In genomic region chr13:94057563-94058560, GRCm38 (mm10) we compare ENCODE assay signal across 9 mouse cellular contexts. TPM values are rescaled to one million over a fixed set of nuclear protein-coding genes. Genes with fewer than 3 reads are reported as not detected.
A peak's percentile ranks its signal among the peaks of the same experiment; 100 is the strongest.
DNase-seq lines count a peak whose midpoint lies in the region; ATAC-seq and TF ChIP-seq lines count a peak whose summit lies in the region.
"Had no signal": no experiment of that assay in that cellular context is flagged by ENCODE, and none has a peak within 500 bp of the region (broad histone marks: within the 10 kb centered on the region; RNA-seq: fewer than 3 reads in every experiment).

Gene Lhfpl2 (plus strand): TSS chr13:94057796.

- peak within 1 kb of the TSS; percentile 46 for H3K4me3 ChIP-seq in erythroblast, embryonic 14.5 days (replicated peaks)
- peak within 1 kb of the TSS; percentile 74 for H3K4me3 ChIP-seq in intestine, embryonic 14.5 days (ENCODE audit: low read depth, low read length)
- peak within 1 kb of the TSS; percentile 86 for H3K4me3 ChIP-seq in limb, embryonic 15.5 days
- H3K4me3 ChIP-seq in midbrain, embryonic 14.5 days (replicated peaks; ENCODE audit: low read depth, low read length) = peak within 1 kb of the TSS; percentile 69

- peak within 1 kb of the TSS; percentile 69 for H3K9ac ChIP-seq in intestine, embryonic 14.5 days (ENCODE audit: low read length)
- H3K9ac ChIP-seq in limb, embryonic 15.5 days = peak within 1 kb of the TSS; percentile 69
- peak within 1 kb of the TSS; percentile 72 for H3K9ac ChIP-seq in midbrain, embryonic 14.5 days (replicated peaks; ENCODE audit: low read length)

- H3K27ac ChIP-seq in intestine, embryonic 14.5 days (ENCODE audit: low read depth) = peak within 1 kb of the TSS; percentile 80
- H3K27ac ChIP-seq in limb, embryonic 15.5 days = peak within 1 kb of the TSS; percentile 93
- no peak within 1 kb of the TSS for H3K27ac ChIP-seq in midbrain, embryonic 14.5 days (replicated peaks; ENCODE audit: low read depth, low read length)

- peak; percentile 73 for DNase-seq in brain, embryonic 14.5 days (ENCODE audit: low read depth)
- DNase-seq in gastrocnemius, postnatal 4 days (ENCODE audit: low spot score in 2 of 2) = peak; percentile 77 to 84
- DNase-seq in intestine, embryonic 14.5 days (ENCODE audit: low spot score) = peak; percentile 84
- DNase-seq in midbrain, embryonic 14.5 days = peak; percentile 79
- peak; percentile 72 for DNase-seq in testis, postnatal 10 days (ENCODE audit: low spot score)

- H3K4me2 ChIP-seq in intestine, embryonic 14.5 days (ENCODE audit: low read length) = peak within 1 kb of the TSS; percentile 66
- H3K4me2 ChIP-seq in limb, embryonic 15.5 days = peak within 1 kb of the TSS; percentile 82
- peak within 1 kb of the TSS; percentile 100 for H3K4me2 ChIP-seq in midbrain, embryonic 14.5 days (ENCODE audit: low read length)

- peaks cover 3% of the 10 kb centered on the region for H3K4me1 ChIP-seq in erythroblast, embryonic 14.5 days (ENCODE audit: control insufficient read depth)
- H3K4me1 ChIP-seq in intestine, embryonic 14.5 days (replicated peaks; ENCODE audit: control insufficient read depth, insufficient read depth, low read length) = peaks cover 16% of the 10 kb centered on the region
- peaks cover 28% of the 10 kb centered on the region for H3K4me1 ChIP-seq in limb, embryonic 15.5 days
- H3K4me1 ChIP-seq in midbrain, embryonic 14.5 days (ENCODE audit: control insufficient read depth, insufficient read depth, low read length) = peaks cover 8% of the 10 kb centered on the region

- TF ChIP-seq CTCF in brain, embryonic 14.5 days (IDR thresholded peaks at IDR 0.05; ENCODE audit: borderline replicate concordance, extremely low read depth, insufficient read depth, insufficient read length) = no peak

- 2% methylated on average over 80 of the region's 85 CpGs for WGBS in intestine, embryonic 14.5 days
- WGBS in limb, embryonic 15.5 days = under 1% methylated on average over 56 of the region's 85 CpGs
- WGBS in midbrain, embryonic 14.5 days = under 1% methylated on average over 74 of the region's 85 CpGs

- TF ChIP-seq POLR2A in brain, embryonic 14.5 days (IDR thresholded peaks at IDR 0.05; ENCODE audit: borderline replicate concordance, extremely low read depth, insufficient read depth, insufficient read length, poor library complexity, severe bottlenecking) = 0 out of 2 replicates have a peak, but pooled peaks have one; percentile 22

- no peak for ATAC-seq in erythroblast, adult 5-6 weeks (replicated peaks; ENCODE audit: low FRiP score, poor library complexity, severe bottlenecking)
- peak; percentile 86 for ATAC-seq in intestine, embryonic 14.5 days (replicated peaks; ENCODE audit: low FRiP score, low TSS enrichment, low read depth)
- peak; percentile 83 for ATAC-seq in limb, embryonic 15.5 days (ENCODE audit: insufficient number of reproducible peaks, low FRiP score, low TSS enrichment, low read depth)
- ATAC-seq in midbrain, embryonic 14.5 days (ENCODE audit: low FRiP score, low TSS enrichment) = peak; percentile 72

- H3K36me3 ChIP-seq in erythroblast, embryonic 14.5 days (ENCODE audit: control insufficient read depth) = no peaks in the 10 kb centered on the region
- H3K36me3 ChIP-seq in intestine, embryonic 14.5 days (ENCODE audit: control insufficient read depth, insufficient read depth, low read length) = no peaks in the 10 kb centered on the region
- no peaks in the 10 kb centered on the region for H3K36me3 ChIP-seq in limb, embryonic 15.5 days
- no peaks in the 10 kb centered on the region for H3K36me3 ChIP-seq in midbrain, embryonic 14.5 days (ENCODE audit: control insufficient read depth, insufficient read depth, low read length)
- H3K36me3 ChIP-seq: G1E had no signal

- H3K27me3 ChIP-seq in erythroblast, embryonic 14.5 days (ENCODE audit: control insufficient read depth) = peaks cover 64% of the 10 kb centered on the region
- no peaks in the 10 kb centered on the region for H3K27me3 ChIP-seq in intestine, embryonic 14.5 days (replicated peaks; ENCODE audit: control insufficient read depth, insufficient read depth, low read length)
- no peaks in the 10 kb centered on the region for H3K27me3 ChIP-seq in limb, embryonic 15.5 days
- peaks cover 12% of the 10 kb centered on the region; the same call in 1 of the 2 replicates for H3K27me3 ChIP-seq in midbrain, embryonic 14.5 days (ENCODE audit: control insufficient read depth, insufficient read depth, low read length)

- peaks cover 2% of the 10 kb centered on the region; the same call in 1 of the 2 replicates for H3K9me3 ChIP-seq in erythroblast, embryonic 14.5 days (ENCODE audit: control insufficient read depth, low read length)
- H3K9me3 ChIP-seq in intestine, embryonic 14.5 days (ENCODE audit: control insufficient read depth, low read length) = peaks cover 5% of the 10 kb centered on the region; the same call in 1 of the 2 replicates
- no peaks in the 10 kb centered on the region for H3K9me3 ChIP-seq in limb, embryonic 15.5 days
- no peaks in the 10 kb centered on the region for H3K9me3 ChIP-seq in midbrain, embryonic 14.5 days (ENCODE audit: control insufficient read depth, low read length)
- H3K9me3 ChIP-seq: G1E had no signal

RNA-seq across cellular contexts. Expression of gene Lhfpl2, which starts in this region (rescaled TPM):
- polyA plus RNA-seq in erythroblast, embryonic 14.5 days (2012) = 0.16 TPM in 1 of 2 replicates, not detected in the other
- 1.3 and 7.9 TPM in 2 replicates for total RNA-seq in erythroblast, adult 5-6 weeks (2015; ENCODE audit: low replicate concordance)
- 3.1 and 4.8 TPM in 2 replicates for total RNA-seq in erythroblast, adult 5-6 weeks (2017; ENCODE audit: low replicate concordance)
- polyA plus RNA-seq in brain, embryonic 14.5 days (2012; rRNA removed) = 14.9 and 19.3 TPM in 2 replicates
- 10 to 100 TPM; 80.6 to 93.8 TPM for total RNA-seq in gastrocnemius, postnatal 4 days (2021)
- polyA plus RNA-seq in intestine, embryonic 14.5 days (2014; fragmentation: Nextera tagmentation; extraction: Ambion mirVana) = 17.3 and 17.9 TPM in 2 replicates
- 74.3 and 75.2 TPM in 2 replicates for polyA plus RNA-seq in limb, embryonic 15.5 days (2015; fragmentation: Nextera tagmentation; extraction: Ambion mirVana)
- polyA plus RNA-seq in midbrain, embryonic 14.5 days (2014; fragmentation: Nextera tagmentation; extraction: Ambion mirVana) = 7.6 and 14.2 TPM in 2 replicates
- polyA plus RNA-seq: G1E had no signal

Comparison
In these comparisons a context has a peak if more than half of its experiments do, and no peak if none do; other contexts are left out.
1. RNA of gene Lhfpl2 (total RNA-seq): 80.6 to 93.8 TPM in gastrocnemius, postnatal 4 days; 1.3 to 7.9 TPM in erythroblast, adult 5-6 weeks; every median in the first group is over 4 times any median in the second.
2. Peak in every context shown above with its lines, with median percentiles within 50 percentile points of each other: H3K4me3 ChIP-seq, DNase-seq, H3K4me2 ChIP-seq and H3K9ac ChIP-seq.